Mouse (Mus musculus) bone marrow macrophage, adult 2 months (primary cell): ENCODE data around the gene Polr3a.

Experiments used
- CTCF ChIP-seq: IDR thresholded peaks from 2 replicates; pipeline ENCODE4 v1.5.1; 2012; ENCODE audit warnings: low read depth, mild to moderate bottlenecking, low read length, moderate library complexity
- POLR2A ChIP-seq: IDR thresholded peaks from 2 replicates; pipeline ENCODE4 v1.6.1; 2012; ENCODE audit warnings: mild to moderate bottlenecking, low read depth, low read length, borderline replicate concordance

- no peak for TF ChIP-seq CTCF
- TF ChIP-seq POLR2A: no peak
These were observed 39.6 kb upstream of the Polr3a start for GRCm38 (mm10) chr14:24526440-24526839.
